10 mouse cellular contexts compared by ENCODE assay signal in the genomic region with DNA sequence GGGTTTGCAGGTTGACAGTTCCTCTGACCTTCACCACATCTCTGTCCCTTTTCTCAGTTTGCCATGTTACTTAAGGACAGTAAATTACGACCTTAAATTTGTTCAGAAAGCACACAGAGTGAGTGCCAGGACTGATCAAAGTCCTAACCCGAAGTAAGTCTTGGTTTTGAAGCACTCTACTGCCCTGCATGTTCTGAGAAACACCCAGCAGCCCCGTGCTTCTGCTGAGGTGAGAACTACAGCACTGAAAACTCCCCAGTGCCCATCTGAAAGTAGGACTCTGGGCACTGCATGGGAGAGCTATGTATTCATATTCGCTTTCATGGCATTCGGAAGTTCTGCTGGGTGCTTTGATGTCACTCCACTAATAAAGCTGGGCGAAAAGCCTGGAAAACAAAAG. TPM values are rescaled to one million over a fixed set of nuclear protein-coding genes. Genes with fewer than 3 reads are reported as not detected.
DNase-seq lines count a peak whose midpoint lies in the region; ATAC-seq and TF ChIP-seq lines count a peak whose summit lies in the region.
"Had no signal": no experiment of that assay in that cellular context is flagged by ENCODE, and none has a peak within 500 bp of the region (broad histone marks: within the 10 kb centered on the region; RNA-seq: fewer than 3 reads in every experiment).

No protein-coding gene starts in this region.

- intact Hi-C loops in heart, adult 2 months (cut with DNase I), result no loop called here
- intact Hi-C loops in heart, postnatal 10 days (cut with DNase I), result loop anchor here (10.0 kb wide), 2 partner anchors 560 to 1890 kb away; no protein-coding TSS in a partner anchor

- H3K27me3 ChIP-seq in heart, adult 2 months (ENCODE audit: control insufficient read depth, insufficient read depth, low read length), result no peaks in the 10 kb centered on the region
- H3K27me3 ChIP-seq in forebrain, postnatal 0 days (ENCODE audit: insufficient read depth, low read length), result no peaks in the 10 kb centered on the region; the same call in 1 of the 2 replicates
- no peaks in the 10 kb centered on the region for H3K27me3 ChIP-seq in limb, embryonic 11.5 days (ENCODE audit: control insufficient read depth, insufficient read depth, low read length)
- H3K27me3 ChIP-seq in intestine, embryonic 15.5 days (replicated peaks), result no peaks in the 10 kb centered on the region
- H3K27me3 ChIP-seq: Patski had no signal

- no peaks in the 10 kb centered on the region for H3K9me3 ChIP-seq in forebrain, postnatal 0 days (ENCODE audit: low read length)
- no peaks in the 10 kb centered on the region for H3K9me3 ChIP-seq in limb, embryonic 11.5 days (ENCODE audit: control insufficient read depth, low read length)
- H3K9me3 ChIP-seq in intestine, embryonic 15.5 days, result no peaks in the 10 kb centered on the region

- TF ChIP-seq CTCF in heart, adult 2 months (IDR thresholded peaks at IDR 0.05), result no peak
- TF ChIP-seq CTCF in brain, embryonic 14.5 days (IDR thresholded peaks at IDR 0.05; ENCODE audit: borderline replicate concordance, extremely low read depth, insufficient read depth, insufficient read length), result no peak
- TF ChIP-seq CTCF in forebrain, postnatal 0 days (IDR thresholded peaks at IDR 0.05; ENCODE audit: low read depth), result no peak

- TF ChIP-seq POLR2A in heart, adult 2 months (IDR thresholded peaks at IDR 0.05; ENCODE audit: insufficient read depth, low read depth, low read length), result no peak
- TF ChIP-seq POLR2A in brain, embryonic 14.5 days (IDR thresholded peaks at IDR 0.05; ENCODE audit: borderline replicate concordance, extremely low read depth, insufficient read depth, insufficient read length, poor library complexity, severe bottlenecking), result no peak

- peak overlapping the region; percentile 71 for H3K4me2 ChIP-seq in forebrain, postnatal 0 days (ENCODE audit: low read depth)
- H3K4me2 ChIP-seq in limb, embryonic 11.5 days (ENCODE audit: low read depth, severe bottlenecking), result peak overlapping the region; percentile 11; the same call in 1 of the 2 replicates
- H3K4me2 ChIP-seq in intestine, embryonic 15.5 days (replicated peaks), result no peak overlapping the region

- TF ChIP-seq EP300 in heart, adult 2 months (IDR thresholded peaks at IDR 0.05; ENCODE audit: insufficient read depth, low read depth, low read length), result no peak

- H3K4me3 ChIP-seq in heart, adult 2 months, result no peak overlapping the region
- peak overlapping the region; percentile 16 for H3K4me3 ChIP-seq in forebrain, postnatal 0 days (ENCODE audit: low read depth, low read length)
- no peak overlapping the region for H3K4me3 ChIP-seq in limb, embryonic 11.5 days (ENCODE audit: low read depth, low read length)
- H3K4me3 ChIP-seq in intestine, embryonic 15.5 days (replicated peaks), result no peak overlapping the region

- 0 out of 2 replicates have a peak overlapping the region, but pooled peaks have one; percentile 2 for H3K9ac ChIP-seq in heart, adult 2 months (ENCODE audit: low read depth, low read length)
- H3K9ac ChIP-seq in forebrain, postnatal 0 days, result no peak overlapping the region
- H3K9ac ChIP-seq in limb, embryonic 11.5 days (ENCODE audit: low read length), result no peak overlapping the region
- no peak overlapping the region for H3K9ac ChIP-seq in intestine, embryonic 15.5 days

- H3K27ac ChIP-seq in heart, adult 2 months, result peak overlapping the region; percentile 38
- H3K27ac ChIP-seq in forebrain, postnatal 0 days (ENCODE audit: low read depth, low read length), result no peak overlapping the region; the same call in 1 of the 2 replicates
- H3K27ac ChIP-seq in limb, embryonic 11.5 days (replicated peaks; ENCODE audit: low read depth, low read length), result no peak overlapping the region
- H3K27ac ChIP-seq in intestine, embryonic 15.5 days, result no peak overlapping the region

- ATAC-seq in forebrain, postnatal 0 days, result no peak
- no peak for ATAC-seq in limb, embryonic 11.5 days (ENCODE audit: insufficient number of reproducible peaks, low FRiP score, low TSS enrichment, low read depth)
- ATAC-seq in intestine, embryonic 15.5 days, result no peak
- ATAC-seq: Patski had no signal

- H3K79me2 ChIP-seq in heart, adult 2 months (replicated peaks; ENCODE audit: control insufficient read depth, insufficient read depth, low read length), result no peaks in the 10 kb centered on the region; the same call in 1 of the 2 replicates

- H3K4me1 ChIP-seq in heart, adult 2 months (ENCODE audit: control insufficient read depth, insufficient read depth, low read length), result peaks cover 10% of the 10 kb centered on the region
- H3K4me1 ChIP-seq in forebrain, postnatal 0 days (ENCODE audit: insufficient read depth), result peaks cover 6% of the 10 kb centered on the region
- peaks cover 21% of the 10 kb centered on the region for H3K4me1 ChIP-seq in limb, embryonic 11.5 days (ENCODE audit: control insufficient read depth, insufficient read depth, low read length)
- peaks cover 14% of the 10 kb centered on the region for H3K4me1 ChIP-seq in intestine, embryonic 15.5 days (replicated peaks)

- peaks cover 21% of the 10 kb centered on the region for H3K36me3 ChIP-seq in heart, adult 2 months (ENCODE audit: control insufficient read depth, insufficient read depth, low read length)
- no peaks in the 10 kb centered on the region for H3K36me3 ChIP-seq in forebrain, postnatal 0 days (ENCODE audit: insufficient read depth)
- H3K36me3 ChIP-seq in limb, embryonic 11.5 days (ENCODE audit: control insufficient read depth, insufficient read depth, low read length), result no peaks in the 10 kb centered on the region
- H3K36me3 ChIP-seq in intestine, embryonic 15.5 days, result no peaks in the 10 kb centered on the region

- 41% methylated on average over 6 of the region's 6 CpGs for WGBS in heart, adult 2 months
- WGBS in forebrain, postnatal 0 days, result 35% methylated on average over 6 of the region's 6 CpGs
- 23% methylated on average over 6 of the region's 6 CpGs for WGBS in limb, embryonic 11.5 days
- WGBS in intestine, embryonic 15.5 days, result 50% methylated on average over 6 of the region's 6 CpGs

- no peak for DNase-seq in heart, adult 2 months
- no peak for DNase-seq in heart, postnatal 10 days
- DNase-seq in brain, embryonic 14.5 days (ENCODE audit: low read depth), result peak; percentile 35
- no peak for DNase-seq in forebrain, postnatal 0 days
- DNase-seq in limb, embryonic 11.5 days (ENCODE audit: low spot score), result no peak
- no peak for DNase-seq in right cerebral cortex, postnatal 36 days (ENCODE audit: low spot score in 2 of 2)
- no peak for DNase-seq in cerebellum, adult 8-10 months
- DNase-seq: lung, postnatal 10 days had no signal

RNA-seq across cellular contexts. Expression of gene Adgrl2, which starts 6.0 kb away (rescaled TPM):
- total RNA-seq in heart, adult 2 months (2021), result 10 to 100 TPM; 52.3 to 55.2 TPM
- 29.5 and 46.9 TPM in 2 replicates for polyA plus RNA-seq in heart, adult 2 months (2012; rRNA removed)
- 100 to 1,000 TPM; 102 to 112 TPM for total RNA-seq in heart, postnatal 10 days (2021)
- polyA plus RNA-seq in brain, embryonic 14.5 days (2012; rRNA removed), result 237 and 262 TPM in 2 replicates
- 100 and 116 TPM in 2 replicates for total RNA-seq in forebrain, postnatal 0 days (2014; rRNA removed)
- 66.3 and 73.6 TPM in 2 replicates for polyA plus RNA-seq in forebrain, postnatal 0 days (2015; fragmentation: Nextera tagmentation; extraction: Ambion mirVana)
- polyA plus RNA-seq in limb, embryonic 11.5 days (2014; fragmentation: Nextera tagmentation; extraction: Ambion mirVana), result 87.9 and 108 TPM in 2 replicates
- polyA plus RNA-seq in intestine, embryonic 15.5 days (2015; fragmentation: Nextera tagmentation; extraction: Ambion mirVana), result 38.6 and 38.9 TPM in 2 replicates
